Mouse (Mus musculus): ENCODE data around the gene Rcc1. TPM values are rescaled to one million over a fixed set of nuclear protein-coding genes. Genes with fewer than 3 reads are reported as not detected.
A peak's percentile ranks its signal among the peaks of the same experiment; 100 is the strongest.

The Rcc1 gene
- polyA plus RNA-seq, 1 experiment from 2014 or later = 81.9 TPM

GRCm38 (mm10) chr4:132341451-132341850, 12.0 kb downstream of the Rcc1 start:
- WGBS = 85% methylated on average over 3 of the region's 3 CpGs
- H3K4me1 ChIP-seq = peaks cover 23% of the 10 kb centered on the region
- H3K27ac ChIP-seq = no peak overlapping the region
- H3K4me3 ChIP-seq = no peak overlapping the region
- no peak overlapping the region for H3K9ac ChIP-seq
- no peak overlapping the region for H3K4me2 ChIP-seq
- no peaks in the 10 kb centered on the region for H3K27me3 ChIP-seq
- no peaks in the 10 kb centered on the region for H3K9me3 ChIP-seq
- H3K36me3 ChIP-seq = peaks cover 41% of the 10 kb centered on the region
- ATAC-seq (ENCODE audit: insufficient number of reproducible peaks, insufficient read depth, low FRiP score, low TSS enrichment, low read depth) = no peak

- Histone ChIP-seq H3K27me3 (no peaks in the 10 kb centered on the region), H3K27ac (no peak overlapping the region), H3K4me3 (no peak overlapping the region), H3K4me2 (no peak overlapping the region), H3K9me3 (no peaks in the 10 kb centered on the region), H3K4me1 (peaks cover 14% of the 10 kb centered on the region), H3K36me3 (peaks cover 66% of the 10 kb centered on the region), H3K9ac (no peak overlapping the region)
- ATAC-seq (ENCODE audit: insufficient number of reproducible peaks, insufficient read depth, low FRiP score, low TSS enrichment, low read depth) = no peak
- WGBS = 95% methylated on average over 13 of the region's 13 CpGs
These were observed 14.5 kb downstream of the Rcc1 start for GRCm38 (mm10) chr4:132338943-132339342.

- WGBS = 82% methylated on average over 6 of the region's 6 CpGs
- peak overlapping the region; percentile 16; the same call in 1 of the 2 replicates for H3K9ac ChIP-seq
- H3K27ac ChIP-seq = no peak overlapping the region
- H3K4me1 ChIP-seq = peaks cover 10% of the 10 kb centered on the region
- ATAC-seq (ENCODE audit: insufficient number of reproducible peaks, insufficient read depth, low FRiP score, low TSS enrichment, low read depth) = no peak
- peaks cover 59% of the 10 kb centered on the region for H3K36me3 ChIP-seq
- H3K9me3 ChIP-seq = no peaks in the 10 kb centered on the region
- no peak overlapping the region for H3K4me2 ChIP-seq
- no peak overlapping the region for H3K4me3 ChIP-seq
- H3K27me3 ChIP-seq = no peaks in the 10 kb centered on the region
These were observed 20.5 kb downstream of the Rcc1 start for GRCm38 (mm10) chr4:132332880-132333279.

- Histone ChIP-seq H3K9me3 (no peaks in the 10 kb centered on the region), H3K4me3 (no peak overlapping the region), H3K4me1 (peaks cover 10% of the 10 kb centered on the region), H3K27ac (no peak overlapping the region), H3K9ac (no peak overlapping the region), H3K36me3 (peaks cover 50% of the 10 kb centered on the region), H3K27me3 (no peaks in the 10 kb centered on the region), H3K4me2 (no peak overlapping the region)
- WGBS = 86% methylated on average over 3 of the region's 3 CpGs
- no peak for ATAC-seq (ENCODE audit: insufficient number of reproducible peaks, insufficient read depth, low FRiP score, low TSS enrichment, low read depth)
These were observed 21.4 kb downstream of the Rcc1 start for GRCm38 (mm10) chr4:132331960-132332359.

GRCm38 (mm10) chr4:132329835-132330354, 23.5 kb downstream of the Rcc1 start:
- Histone ChIP-seq H3K4me1 (peaks cover 10% of the 10 kb centered on the region), H3K9me3 (no peaks in the 10 kb centered on the region), H3K4me3 (peak overlapping the region; percentile 89), H3K4me2 (peak overlapping the region; percentile 68), H3K9ac (peak overlapping the region; percentile 94), H3K27ac (peak overlapping the region; percentile 84), H3K27me3 (no peaks in the 10 kb centered on the region), H3K36me3 (peaks cover 43% of the 10 kb centered on the region)
- no peak for ATAC-seq (ENCODE audit: insufficient number of reproducible peaks, insufficient read depth, low FRiP score, low TSS enrichment, low read depth)
- 8% methylated on average over 10 of the region's 10 CpGs for WGBS

- Histone ChIP-seq H3K27ac (peak within 1 kb of the TSS; percentile 84), H3K4me2 (peak within 1 kb of the TSS; percentile 68), H3K27me3 (no peaks in the 10 kb centered on the region), H3K9me3 (no peaks in the 10 kb centered on the region), H3K4me1 (peaks cover 10% of the 10 kb centered on the region), H3K4me3 (peak within 1 kb of the TSS; percentile 89), H3K9ac (peak within 1 kb of the TSS; percentile 94), H3K36me3 (peaks cover 43% of the 10 kb centered on the region)
- peak; percentile 92 for ATAC-seq (ENCODE audit: insufficient number of reproducible peaks, insufficient read depth, low FRiP score, low TSS enrichment, low read depth)
- under 1% methylated on average over 52 of the region's 52 CpGs for WGBS
These were observed 24.1 kb downstream of the Rcc1 start, which contains the start of gene Trnau1ap for GRCm38 (mm10) chr4:132329115-132329834. Gene Trnau1ap, minus strand, starts transcription at chr4:132329538.

- WGBS = 45% methylated on average over 14 of the region's 14 CpGs
- H3K27ac ChIP-seq = peak overlapping the region; percentile 84
These were observed 24.9 kb downstream of the Rcc1 start for GRCm38 (mm10) chr4:132328391-132328982.

GRCm38 (mm10) chr4:132326481-132326880, 26.9 kb downstream of the Rcc1 start:
- H3K9ac ChIP-seq = no peak overlapping the region
- no peak overlapping the region for H3K4me3 ChIP-seq
- no peak for ATAC-seq (ENCODE audit: insufficient number of reproducible peaks, insufficient read depth, low FRiP score, low TSS enrichment, low read depth)
- peaks cover 10% of the 10 kb centered on the region for H3K4me1 ChIP-seq
- peaks cover 41% of the 10 kb centered on the region for H3K36me3 ChIP-seq
- H3K4me2 ChIP-seq = no peak overlapping the region
- WGBS = 74% methylated on average over 5 of the region's 5 CpGs
- no peaks in the 10 kb centered on the region for H3K9me3 ChIP-seq
- no peaks in the 10 kb centered on the region for H3K27me3 ChIP-seq
- no peak overlapping the region for H3K27ac ChIP-seq

More at GRCm38 (mm10) chr4:132328391-132328982, 24.9 kb downstream of the Rcc1 start:
- peak overlapping the region; percentile 89 for H3K4me3 ChIP-seq
- H3K27me3 ChIP-seq = no peaks in the 10 kb centered on the region
- peaks cover 43% of the 10 kb centered on the region for H3K36me3 ChIP-seq
- no peaks in the 10 kb centered on the region for H3K9me3 ChIP-seq
- H3K4me1 ChIP-seq = peaks cover 10% of the 10 kb centered on the region
- H3K4me2 ChIP-seq = peak overlapping the region; percentile 68
- no peak for ATAC-seq (ENCODE audit: insufficient number of reproducible peaks, insufficient read depth, low FRiP score, low TSS enrichment, low read depth)
- peak overlapping the region; percentile 94 for H3K9ac ChIP-seq

- no peak overlapping the region for H3K27ac ChIP-seq
- H3K9me3 ChIP-seq = no peaks in the 10 kb centered on the region
- H3K4me1 ChIP-seq = no peaks in the 10 kb centered on the region
- 81% methylated on average over 8 of the region's 8 CpGs for WGBS
- H3K9ac ChIP-seq = no peak overlapping the region
- H3K4me3 ChIP-seq = no peak overlapping the region
- no peak for ATAC-seq (ENCODE audit: insufficient number of reproducible peaks, insufficient read depth, low FRiP score, low TSS enrichment, low read depth)
- H3K36me3 ChIP-seq = peaks cover 92% of the 10 kb centered on the region
- no peak overlapping the region for H3K4me2 ChIP-seq
- H3K27me3 ChIP-seq = no peaks in the 10 kb centered on the region
These were observed 37.7 kb downstream of the Rcc1 start for GRCm38 (mm10) chr4:132315711-132316110.

GRCm38 (mm10) chr4:132312627-132313026, 40.8 kb downstream of the Rcc1 start:
- ATAC-seq (ENCODE audit: insufficient number of reproducible peaks, insufficient read depth, low FRiP score, low TSS enrichment, low read depth) = no peak
- Histone ChIP-seq H3K27ac (no peak overlapping the region), H3K9ac (no peak overlapping the region), H3K27me3 (no peaks in the 10 kb centered on the region), H3K9me3 (no peaks in the 10 kb centered on the region), H3K4me1 (peaks cover 8% of the 10 kb centered on the region), H3K4me2 (no peak overlapping the region), H3K4me3 (no peak overlapping the region), H3K36me3 (peaks cover 75% of the 10 kb centered on the region)
- WGBS = 81% methylated on average over 5 of the region's 5 CpGs

- no peak overlapping the region for H3K27ac ChIP-seq
- H3K4me1 ChIP-seq = peaks cover 8% of the 10 kb centered on the region
- no peaks in the 10 kb centered on the region for H3K9me3 ChIP-seq
- H3K27me3 ChIP-seq = no peaks in the 10 kb centered on the region
- WGBS = 43% methylated on average over 3 of the region's 3 CpGs
- no peak overlapping the region for H3K4me3 ChIP-seq
- no peak overlapping the region for H3K9ac ChIP-seq
- H3K4me2 ChIP-seq = no peak overlapping the region
- ATAC-seq (ENCODE audit: insufficient number of reproducible peaks, insufficient read depth, low FRiP score, low TSS enrichment, low read depth) = no peak
- peaks cover 67% of the 10 kb centered on the region for H3K36me3 ChIP-seq
These were observed 41.6 kb downstream of the Rcc1 start for GRCm38 (mm10) chr4:132311801-132312200.

GRCm38 (mm10) chr4:132311209-132311608, 42.2 kb downstream of the Rcc1 start:
- peaks cover 8% of the 10 kb centered on the region for H3K4me1 ChIP-seq
- H3K4me3 ChIP-seq = no peak overlapping the region; the same call in 1 of the 2 replicates
- no peaks in the 10 kb centered on the region for H3K27me3 ChIP-seq
- H3K36me3 ChIP-seq = peaks cover 61% of the 10 kb centered on the region
- H3K27ac ChIP-seq = no peak overlapping the region
- WGBS = 23% methylated on average over 1 of the region's 1 CpGs
- H3K4me2 ChIP-seq = no peak overlapping the region
- no peak for ATAC-seq (ENCODE audit: insufficient number of reproducible peaks, insufficient read depth, low FRiP score, low TSS enrichment, low read depth)
- H3K9me3 ChIP-seq = no peaks in the 10 kb centered on the region
- H3K9ac ChIP-seq = no peak overlapping the region

All from embryonic facial prominence, embryonic 13.5 days (tissue).